Mouse (Mus musculus): ENCODE data around the gene Dnm2. TPM values are rescaled to one million over a fixed set of nuclear protein-coding genes. Genes with fewer than 3 reads are reported as not detected.

Gene Dnm2
- polyA plus RNA-seq, 1 experiment, result 129 TPM

- Histone ChIP-seq H3K27ac (ENCODE audit: insufficient read depth, low read depth, low read length) (peak overlapping the region; percentile 77), H3K4me3 (ENCODE audit: insufficient read depth, low read length) (peak overlapping the region; percentile 82), H3K4me1 (ENCODE audit: control insufficient read depth, insufficient read depth, low read length) (peaks cover 18% of the 10 kb centered on the region)
- TF ChIP-seq POLR2A (IDR thresholded peaks at IDR 0.05; ENCODE audit: borderline replicate concordance, low read depth, low read length), result no peak
- TF ChIP-seq CTCF (IDR thresholded peaks at IDR 0.05; ENCODE audit: low read depth, low read length), result no peak
Measured at GRCm38 (mm10) chr9:21547075-21547941, 122.6 kb downstream of the Dnm2 start.

GRCm38 (mm10) chr9:21551049-21551448, 126.3 kb downstream of the Dnm2 start:
- H3K4me1 ChIP-seq (ENCODE audit: control insufficient read depth, insufficient read depth, low read length), result peaks cover 14% of the 10 kb centered on the region
- H3K4me3 ChIP-seq (ENCODE audit: insufficient read depth, low read length), result no peak overlapping the region
- no peak for TF ChIP-seq CTCF (IDR thresholded peaks at IDR 0.05; ENCODE audit: low read depth, low read length)
- H3K27ac ChIP-seq (ENCODE audit: insufficient read depth, low read depth, low read length), result no peak overlapping the region

GRCm38 (mm10) chr9:21553607-21554273, 129.0 kb downstream of the Dnm2 start:
- H3K27ac ChIP-seq (ENCODE audit: insufficient read depth, low read depth, low read length), result no peak overlapping the region

GRCm38 (mm10) chr9:21555198-21555742, 130.6 kb downstream of the Dnm2 start:
- no peak overlapping the region for H3K4me3 ChIP-seq (ENCODE audit: insufficient read depth, low read length)
- H3K4me1 ChIP-seq (ENCODE audit: control insufficient read depth, insufficient read depth, low read length), result peaks cover 6% of the 10 kb centered on the region
- H3K27ac ChIP-seq (ENCODE audit: insufficient read depth, low read depth, low read length), result no peak overlapping the region
- TF ChIP-seq CTCF (IDR thresholded peaks at IDR 0.05; ENCODE audit: low read depth, low read length) (no peak), POLR2A (IDR thresholded peaks at IDR 0.05; ENCODE audit: borderline replicate concordance, low read depth, low read length) (no peak)

More at GRCm38 (mm10) chr9:21553607-21554273, 129.0 kb downstream of the Dnm2 start:
- TF ChIP-seq CTCF (IDR thresholded peaks at IDR 0.05; ENCODE audit: low read depth, low read length) (no peak), POLR2A (IDR thresholded peaks at IDR 0.05; ENCODE audit: borderline replicate concordance, low read depth, low read length) (no peak)
- H3K4me3 ChIP-seq (ENCODE audit: insufficient read depth, low read length), result no peak overlapping the region
- peaks cover 10% of the 10 kb centered on the region for H3K4me1 ChIP-seq (ENCODE audit: control insufficient read depth, insufficient read depth, low read length)

GRCm38 (mm10) chr9:21556996-21557395, 132.3 kb downstream of the Dnm2 start:
- TF ChIP-seq CTCF (IDR thresholded peaks at IDR 0.05; ENCODE audit: low read depth, low read length) (no peak), POLR2A (IDR thresholded peaks at IDR 0.05; ENCODE audit: borderline replicate concordance, low read depth, low read length) (no peak)

More at GRCm38 (mm10) chr9:21556996-21557395, 132.3 kb downstream of the Dnm2 start:
- H3K27ac ChIP-seq (ENCODE audit: insufficient read depth, low read depth, low read length), result no peak overlapping the region
- H3K4me1 ChIP-seq (ENCODE audit: control insufficient read depth, insufficient read depth, low read length), result no peaks in the 10 kb centered on the region; the same call in none of the 2 replicates
- H3K4me3 ChIP-seq (ENCODE audit: insufficient read depth, low read length), result no peak overlapping the region

Other genes starting within 250 kb of the Dnm2 start
- gene Keap1, start 185.5 kb upstream of the Dnm2 start, polyA plus RNA-seq (2012; ENCODE audit: insufficient read depth, insufficient read length, missing spikeins), result 34.9 and 36.4 TPM in 2 replicates
- gene S1pr5, start 176.5 kb upstream of the Dnm2 start, polyA plus RNA-seq (2012; ENCODE audit: insufficient read depth, insufficient read length, missing spikeins), result not detected in 2 replicates
- 10.8 and 11.8 TPM in 2 replicates for gene Atg4d, start 159.6 kb upstream of the Dnm2 start, polyA plus RNA-seq (2012; ENCODE audit: insufficient read depth, insufficient read length, missing spikeins)
- 26.4 and 28.6 TPM in 2 replicates for gene Kri1, start 136.9 kb upstream of the Dnm2 start, polyA plus RNA-seq (2012; ENCODE audit: insufficient read depth, insufficient read length, missing spikeins)
- 33.1 and 33.7 TPM in 2 replicates for gene Cdkn2d, start 133.5 kb upstream of the Dnm2 start, polyA plus RNA-seq (2012; ENCODE audit: insufficient read depth, insufficient read length, missing spikeins)
- gene Ap1m2, start 112.6 kb upstream of the Dnm2 start, polyA plus RNA-seq (2012; ENCODE audit: insufficient read depth, insufficient read length, missing spikeins), result not detected in 2 replicates
- 48.8 and 55.0 TPM in 2 replicates for gene Slc44a2, start 104.2 kb upstream of the Dnm2 start, polyA plus RNA-seq (2012; ENCODE audit: insufficient read depth, insufficient read length, missing spikeins)
- gene Ilf3, start 57.0 kb upstream of the Dnm2 start, polyA plus RNA-seq (2012; ENCODE audit: insufficient read depth, insufficient read length, missing spikeins), result 33.3 and 42.9 TPM in 2 replicates
- 9.9 and 14.9 TPM in 2 replicates for gene Qtrt1, start 13.1 kb upstream of the Dnm2 start, polyA plus RNA-seq (2012; ENCODE audit: insufficient read depth, insufficient read length, missing spikeins)
- 11.3 and 11.8 TPM in 2 replicates for gene Tmed1, start 85.3 kb downstream of the Dnm2 start, polyA plus RNA-seq (2012; ENCODE audit: insufficient read depth, insufficient read length, missing spikeins)
- gene AB124611, start 101.3 kb downstream of the Dnm2 start, polyA plus RNA-seq (2012; ENCODE audit: insufficient read depth, insufficient read length, missing spikeins), result 156 and 179 TPM in 2 replicates
- 19.1 and 20.5 TPM in 2 replicates for gene Carm1, start 122.0 kb downstream of the Dnm2 start, polyA plus RNA-seq (2012; ENCODE audit: insufficient read depth, insufficient read length, missing spikeins)
- 15.5 and 16.4 TPM in 2 replicates for gene Timm29, start 167.8 kb downstream of the Dnm2 start, polyA plus RNA-seq (2012; ENCODE audit: insufficient read depth, insufficient read length, missing spikeins)
- 16.1 and 17.9 TPM in 2 replicates for gene Yipf2, start 167.9 kb downstream of the Dnm2 start, polyA plus RNA-seq (2012; ENCODE audit: insufficient read depth, insufficient read length, missing spikeins)
- gene Smarca4, start 191.3 kb downstream of the Dnm2 start, polyA plus RNA-seq (2012; ENCODE audit: insufficient read depth, insufficient read length, missing spikeins), result 43.7 and 49.8 TPM in 2 replicates